ENCODE assay signal across 8 mouse cellular contexts in the genomic region with DNA sequence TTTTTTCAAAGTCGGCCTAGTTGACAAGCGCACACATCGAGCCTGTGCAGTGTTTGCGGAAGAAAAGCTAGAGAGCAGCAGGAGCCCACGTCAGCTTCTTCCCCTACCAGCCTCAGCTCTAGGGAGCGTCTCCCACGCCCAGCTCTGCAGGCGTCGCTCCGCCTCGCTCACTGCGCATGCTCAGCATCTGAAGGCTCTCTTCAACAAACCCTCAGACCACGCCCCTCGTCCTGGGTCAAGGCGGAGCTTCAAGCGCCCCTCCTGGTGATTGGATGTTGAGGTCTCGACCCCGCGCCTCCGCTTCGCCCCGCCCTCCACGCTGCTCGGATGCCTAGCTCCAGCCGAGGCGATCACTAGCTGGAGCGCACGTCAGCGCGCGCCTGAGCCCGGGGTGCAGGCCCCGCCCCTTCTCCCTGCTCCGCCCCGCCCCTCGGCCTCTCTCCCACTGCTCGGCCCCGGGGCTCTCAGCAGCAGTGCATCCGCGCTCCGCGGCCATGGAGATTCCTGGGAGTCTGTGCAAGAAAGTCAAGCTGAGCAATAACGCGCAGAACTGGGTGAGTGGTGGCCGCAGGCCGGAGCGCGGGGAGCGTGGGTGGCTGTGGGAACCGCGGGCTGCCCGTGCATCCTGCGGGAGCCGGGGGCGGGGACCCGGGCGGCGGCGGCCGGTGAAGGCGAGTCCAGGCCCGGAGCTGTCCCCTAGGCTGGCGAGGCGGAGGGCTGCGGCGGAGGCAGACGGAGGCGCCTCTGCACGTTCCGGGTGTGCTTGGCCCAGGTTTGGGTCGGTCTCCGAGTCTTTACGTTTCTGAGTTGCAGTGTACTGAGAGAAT. TPM values are rescaled to one million over a fixed set of nuclear protein-coding genes. Genes with fewer than 3 reads are reported as not detected.
DNase-seq lines count a peak whose midpoint lies in the region; ATAC-seq and TF ChIP-seq lines count a peak whose summit lies in the region.

A gene (plus strand): TSS at position 339 of the 827 bp plus-strand sequence.

- peak; percentile 100 for DNase-seq in CD4-positive helper T cell, adult 2 months (ENCODE audit: low read depth, low spot score)
- DNase-seq in brain, embryonic 18.5 days (ENCODE audit: low read depth, low spot score), result peak; percentile 100
- peak; percentile 100 for DNase-seq in kidney, postnatal 0 days (ENCODE audit: low spot score)
- DNase-seq in liver, embryonic 11.5 days (ENCODE audit: low spot score), result peak; percentile 98
- peak; percentile 100 for DNase-seq in naive thymus-derived CD4-positive, alpha-beta T cell, adult 2 months (ENCODE audit: low read depth)

- H3K4me1 ChIP-seq in heart, embryonic 12.5 days (replicated peaks), result peaks cover 15% of the 10 kb centered on the region
- H3K4me1 ChIP-seq in kidney, postnatal 0 days (replicated peaks; ENCODE audit: insufficient read depth, low read length), result peaks cover 12% of the 10 kb centered on the region; the same call in 1 of the 2 replicates
- H3K4me1 ChIP-seq in liver, embryonic 11.5 days (replicated peaks; ENCODE audit: control insufficient read depth, insufficient read depth, low read length), result peaks cover 8% of the 10 kb centered on the region
- H3K4me1 ChIP-seq in stomach, embryonic 14.5 days (ENCODE audit: control insufficient read depth, insufficient read depth, low read length), result peaks cover 8% of the 10 kb centered on the region

- peak; percentile 99 for ATAC-seq in erythroid progenitor cell, adult 5-6 weeks (replicated peaks; ENCODE audit: low FRiP score, poor library complexity, severe bottlenecking)
- ATAC-seq in heart, embryonic 12.5 days (ENCODE audit: insufficient number of reproducible peaks, low FRiP score), result peak; percentile 99
- ATAC-seq in kidney, postnatal 0 days (replicated peaks; ENCODE audit: low FRiP score, low read depth), result peak; percentile 99
- peak; percentile 99 for ATAC-seq in liver, embryonic 11.5 days (replicated peaks; ENCODE audit: low FRiP score)
- ATAC-seq in stomach, embryonic 14.5 days (ENCODE audit: insufficient number of reproducible peaks, insufficient read depth, low FRiP score, low read depth), result peak; percentile 98

- no peaks in the 10 kb centered on the region for H3K36me3 ChIP-seq in heart, embryonic 12.5 days
- H3K36me3 ChIP-seq in kidney, postnatal 0 days (ENCODE audit: insufficient read depth, low read length), result 0 out of 2 replicates have a peak, but pooled peaks cover 3% of the 10 kb centered on the region
- H3K36me3 ChIP-seq in liver, embryonic 11.5 days (ENCODE audit: control insufficient read depth, insufficient read depth, low read length), result no peaks in the 10 kb centered on the region
- no peaks in the 10 kb centered on the region; the same call in 1 of the 2 replicates for H3K36me3 ChIP-seq in stomach, embryonic 14.5 days (ENCODE audit: control insufficient read depth, insufficient read depth, low read length)

- WGBS in heart, embryonic 12.5 days, result under 1% methylated on average over 72 of the region's 73 CpGs
- WGBS in kidney, postnatal 0 days, result under 1% methylated on average over 72 of the region's 73 CpGs
- WGBS in liver, embryonic 11.5 days, result under 1% methylated on average over 73 of the region's 73 CpGs
- under 1% methylated on average over 73 of the region's 73 CpGs for WGBS in stomach, embryonic 14.5 days

- no peaks in the 10 kb centered on the region for H3K27me3 ChIP-seq in heart, embryonic 12.5 days (replicated peaks)
- no peaks in the 10 kb centered on the region for H3K27me3 ChIP-seq in kidney, postnatal 0 days (ENCODE audit: insufficient read depth, low read length)
- no peaks in the 10 kb centered on the region for H3K27me3 ChIP-seq in liver, embryonic 11.5 days (replicated peaks; ENCODE audit: control insufficient read depth, insufficient read depth, low read length)
- no peaks in the 10 kb centered on the region for H3K27me3 ChIP-seq in stomach, embryonic 14.5 days (ENCODE audit: control insufficient read depth, insufficient read depth, low read length)

- TF ChIP-seq CTCF in kidney, postnatal 0 days (IDR thresholded peaks at IDR 0.05; ENCODE audit: low read depth), result no peak; the same call in 1 of the 2 replicates

- H3K9ac ChIP-seq in heart, embryonic 12.5 days, result peak within 1 kb of the TSS; percentile 71
- peak within 1 kb of the TSS; percentile 84 for H3K9ac ChIP-seq in kidney, postnatal 0 days (ENCODE audit: low read depth, low read length)
- H3K9ac ChIP-seq in liver, embryonic 11.5 days (ENCODE audit: low read depth, low read length), result peak within 1 kb of the TSS; percentile 77
- peak within 1 kb of the TSS; percentile 82 for H3K9ac ChIP-seq in stomach, embryonic 14.5 days (replicated peaks; ENCODE audit: low read depth, low read length)

- H3K9me3 ChIP-seq in heart, embryonic 12.5 days (replicated peaks), result no peaks in the 10 kb centered on the region
- no peaks in the 10 kb centered on the region for H3K9me3 ChIP-seq in kidney, postnatal 0 days (replicated peaks; ENCODE audit: low read length)
- H3K9me3 ChIP-seq in liver, embryonic 11.5 days (ENCODE audit: control insufficient read depth, low read length), result no peaks in the 10 kb centered on the region
- H3K9me3 ChIP-seq in stomach, embryonic 14.5 days (ENCODE audit: control insufficient read depth, low read depth, low read length), result no peaks in the 10 kb centered on the region

- H3K4me2 ChIP-seq in heart, embryonic 12.5 days, result peak within 1 kb of the TSS; percentile 71
- peak within 1 kb of the TSS; percentile 68 for H3K4me2 ChIP-seq in kidney, postnatal 0 days (ENCODE audit: low read length)
- H3K4me2 ChIP-seq in liver, embryonic 11.5 days, result peak within 1 kb of the TSS; percentile 80
- peak within 1 kb of the TSS; percentile 68 for H3K4me2 ChIP-seq in stomach, embryonic 14.5 days (replicated peaks; ENCODE audit: low read depth, low read length)

- peak within 1 kb of the TSS; percentile 65 for H3K4me3 ChIP-seq in heart, embryonic 12.5 days
- peak within 1 kb of the TSS; percentile 82 for H3K4me3 ChIP-seq in kidney, postnatal 0 days (replicated peaks; ENCODE audit: low read depth, low read length)
- peak within 1 kb of the TSS; percentile 85 for H3K4me3 ChIP-seq in liver, embryonic 11.5 days (ENCODE audit: low read depth, low read length)
- peak within 1 kb of the TSS; percentile 88 for H3K4me3 ChIP-seq in stomach, embryonic 14.5 days (ENCODE audit: low read depth, low read length)

- peak within 1 kb of the TSS; percentile 85 for H3K27ac ChIP-seq in heart, embryonic 12.5 days (ENCODE audit: poor library complexity, severe bottlenecking)
- peak within 1 kb of the TSS; percentile 95 for H3K27ac ChIP-seq in kidney, postnatal 0 days
- peak within 1 kb of the TSS; percentile 75 for H3K27ac ChIP-seq in liver, embryonic 11.5 days (ENCODE audit: low read depth, low read length)
- H3K27ac ChIP-seq in stomach, embryonic 14.5 days (ENCODE audit: low read length), result peak within 1 kb of the TSS; percentile 96

RNA-seq across cellular contexts. Expression of the gene that starts here (rescaled TPM):
- 1.4 and 3.8 TPM in 2 replicates for total RNA-seq in erythroid progenitor cell, adult 5-6 weeks (2015; ENCODE audit: low replicate concordance)
- total RNA-seq in erythroid progenitor cell, adult 5-6 weeks (2017; ENCODE audit: low replicate concordance), result 0.64 and 2.3 TPM in 2 replicates
- polyA plus RNA-seq in heart, embryonic 12.5 days (2016; fragmentation: Nextera tagmentation; extraction: Ambion mirVana), result 41.0 and 43.4 TPM in 2 replicates
- polyA plus RNA-seq in kidney, postnatal 0 days (2015; fragmentation: Nextera tagmentation; extraction: Ambion mirVana), result 116 and 130 TPM in 2 replicates
- polyA plus RNA-seq in liver, embryonic 11.5 days (2014; fragmentation: Nextera tagmentation; extraction: Ambion mirVana), result 27.5 and 30.6 TPM in 2 replicates
- polyA plus RNA-seq in stomach, embryonic 14.5 days (2014; fragmentation: Nextera tagmentation; extraction: Ambion mirVana), result 113 and 114 TPM in 2 replicates

Comparison
In these comparisons a context has a peak if more than half of its experiments do, and no peak if none do; other contexts are left out.
1. Peak in every context shown above with its lines: DNase-seq, ATAC-seq, H3K4me3 ChIP-seq and H3K27ac ChIP-seq.